Mouse (Mus musculus) testis, adult 2 months (tissue): ENCODE measurements at regions not wholly inside any gene's neighbourhood (a gene's known extent, or its start where the extent isn't known, plus 50 kb on each side); places are given as distances from the start of the nearest gene placed in this dataset.

Experiments
- CTCF ChIP-seq: fragments of 200-500 bp; IDR thresholded peaks from 2 replicates; pipeline ENCODE4 v1.5.1; 2012; ENCODE audit warnings: low read depth, mild to moderate bottlenecking, inconsistent platforms, low read length, moderate library complexity; ENCODE audit not compliant: control insufficient read depth, insufficient read depth, insufficient replicate concordance
- POLR2A ChIP-seq: fragments of 200-500 bp; IDR thresholded peaks from 2 replicates; pipeline ENCODE4 v1.6.1; 2012; ENCODE audit warnings: low read depth, mild to moderate bottlenecking, inconsistent platforms, low read length, moderate library complexity; ENCODE audit not compliant: control insufficient read depth

GRCm38 (mm10) chr12:25318072-25318671, 221.2 kb upstream of the Id2 start:
- no peak for TF ChIP-seq POLR2A
- no peak for TF ChIP-seq CTCF
